Mouse (Mus musculus) thymus, postnatal 4 days (tissue): Measurements from ENCODE around the gene Rnf4.
A peak's percentile ranks its signal among the peaks of the same experiment; 100 is the strongest.

Experiments
- DNase-seq: peaks from one replicate; pipeline ENCODE4 v3.0.0; 2021

Gene Rnf4

GRCm38 (mm10) chr5:34336097-34336774 lies at the start of gene Rnf4:
Rnf4 (plus strand) TSS chr5:34336289.
- peak; percentile 99 for DNase-seq

- no peak for DNase-seq
These were observed 49.6 kb upstream of the Rnf4 start for GRCm38 (mm10) chr5:34286516-34286915.

- peak; percentile 48 for DNase-seq
These were observed 48.9 kb upstream of the Rnf4 start for GRCm38 (mm10) chr5:34287001-34287837.

- no peak for DNase-seq
These were observed 48.3 kb upstream of the Rnf4 start for GRCm38 (mm10) chr5:34287838-34288145.

GRCm38 (mm10) chr5:34288154-34288716 lies 47.9 kb upstream of the Rnf4 start, which contains the start of the genes Zfyve28 and Cfap99:
Zfyve28 (minus strand) TSS chr5:34288449.
Cfap99 (plus strand) TSS chr5:34288600.
- peak; percentile 84 for DNase-seq

- DNase-seq: no peak
These were observed 46.8 kb upstream of the Rnf4 start for GRCm38 (mm10) chr5:34289286-34289685.

- peak; percentile 24 for DNase-seq
These were observed 42.7 kb upstream of the Rnf4 start for GRCm38 (mm10) chr5:34293363-34293762.

GRCm38 (mm10) chr5:34294696-34295095 lies 41.4 kb upstream of the Rnf4 start:
- DNase-seq: no peak

- no peak for DNase-seq
These were observed 40.9 kb upstream of the Rnf4 start for GRCm38 (mm10) chr5:34295141-34295540.

- DNase-seq: no peak
These were observed 38.0 kb upstream of the Rnf4 start for GRCm38 (mm10) chr5:34298061-34298460.

- no peak for DNase-seq
These were observed 37.1 kb upstream of the Rnf4 start for GRCm38 (mm10) chr5:34298937-34299535.

- DNase-seq: no peak
These were observed 33.7 kb upstream of the Rnf4 start for GRCm38 (mm10) chr5:34302377-34302776.

- no peak for DNase-seq
These were observed 27.1 kb upstream of the Rnf4 start for GRCm38 (mm10) chr5:34309016-34309415.

- DNase-seq: no peak
These were observed 16.5 kb upstream of the Rnf4 start for GRCm38 (mm10) chr5:34319491-34320034.

GRCm38 (mm10) chr5:34321236-34321635 lies 14.9 kb upstream of the Rnf4 start:
- DNase-seq: peak; percentile 44

GRCm38 (mm10) chr5:34325286-34325685 lies 10.8 kb upstream of the Rnf4 start:
- no peak for DNase-seq

- DNase-seq: peak; percentile 20
These were observed 9.8 kb upstream of the Rnf4 start for GRCm38 (mm10) chr5:34326249-34326691.

- DNase-seq: peak; percentile 65
These were observed 9.1 kb upstream of the Rnf4 start for GRCm38 (mm10) chr5:34326875-34327576.

- no peak for DNase-seq
These were observed 6.0 kb upstream of the Rnf4 start for GRCm38 (mm10) chr5:34330136-34330535.

GRCm38 (mm10) chr5:34334081-34334480 lies 2.0 kb upstream of the Rnf4 start:
- no peak for DNase-seq

GRCm38 (mm10) chr5:34335539-34336096 lies 471 bp upstream of the Rnf4 start:
- no peak for DNase-seq
